Mouse (Mus musculus) kidney, embryonic 14.5 days (tissue): ENCODE data around the gene Gng2. TPM values are rescaled to one million over a fixed set of nuclear protein-coding genes. Genes with fewer than 3 reads are reported as not detected.

ENCODE experiments used
- ATAC-seq: fragments of 200-750 bp; cut with Nextera tagmentation; 2 replicates; pipeline ENCODE4 v1.8.0; 2017; ENCODE audit warnings: moderate number of reproducible peaks, mild to moderate bottlenecking, moderate TSS enrichment, moderate library complexity; ENCODE audit not compliant: low FRiP score, low TSS enrichment
- H3K27ac ChIP-seq: fragments of 300-500 bp; sonication (generic); 2 replicates; pipeline ENCODE4 v1.5.1; 2014; ENCODE audit warnings: low read depth, mild to moderate bottlenecking, low read length, moderate library complexity, mixed read lengths
- H3K27me3 ChIP-seq: fragments of 300-500 bp; sonication (generic); 2 replicates; pipeline ENCODE4 v1.6.1; 2014; ENCODE audit warnings: mild to moderate bottlenecking, low read length; ENCODE audit not compliant: control insufficient read depth, insufficient read depth
- H3K36me3 ChIP-seq: fragments of 300-500 bp; sonication (generic); 2 replicates; pipeline ENCODE4 v1.6.1; 2014; ENCODE audit warnings: low read length, mixed read lengths; ENCODE audit not compliant: control insufficient read depth, insufficient read depth
- H3K4me1 ChIP-seq: fragments of 300-500 bp; sonication (generic); 2 replicates; pipeline ENCODE4 v1.6.1; 2014; ENCODE audit warnings: low read length, mixed read lengths; ENCODE audit not compliant: control insufficient read depth, insufficient read depth
- H3K4me2 ChIP-seq: fragments of 300-500 bp; sonication (generic); replicated peaks from 2 replicates; pipeline ENCODE4 v1.6.1; 2014; ENCODE audit warnings: low read depth, mild to moderate bottlenecking, low read length
- H3K4me3 ChIP-seq: fragments of 300-500 bp; sonication (generic); 2 replicates; pipeline ENCODE4 v1.5.1; 2014; ENCODE audit warnings: mild to moderate bottlenecking, low read length
- H3K9ac ChIP-seq: fragments of 300-500 bp; sonication (generic); 2 replicates; pipeline ENCODE4 v1.6.1; 2014; ENCODE audit warnings: low read depth, mild to moderate bottlenecking, low read length, moderate library complexity
- H3K9me3 ChIP-seq: fragments of 300-500 bp; sonication (generic); 2 replicates; pipeline ENCODE4 v1.6.1; 2016; ENCODE audit warnings: low read length; ENCODE audit not compliant: control insufficient read depth
- WGBS: fragments of 180-500 bp; shearing (Covaris S2); extraction: QIAGEN DNeasy Blood & Tissue Kit; methylation state at CpG from one replicate; pipeline ENCODE4 v1.1.7; 2014; 5-methylcytosine and 5-hydroxymethylcytosine counted together
- polyA plus RNA-seq: library from polyadenylated mRNA; unstranded; fragments of >200 nt; fragmentation: Nextera tagmentation; extraction: Ambion mirVana; gene quantifications from 2 replicates; pipeline ENCODE4 v1.2.1, GENCODE M21; 2014

The Gng2 gene
- 51.5 and 52.9 TPM in 2 replicates for polyA plus RNA-seq

GRCm38 (mm10) chr14:19977271-19978024 is at the start of gene Gng2:
Gng2 (minus strand) TSS chr14:19977627.
- 3% methylated on average over 15 of the region's 15 CpGs for WGBS
- H3K9me3 ChIP-seq: no peaks in the 10 kb centered on the region
- ATAC-seq: peak; percentile 61
- H3K4me2 ChIP-seq: peak within 1 kb of the TSS; percentile 76
- no peaks in the 10 kb centered on the region for H3K27me3 ChIP-seq
- peak within 1 kb of the TSS; percentile 51 for H3K4me3 ChIP-seq
- H3K4me1 ChIP-seq: peaks cover 15% of the 10 kb centered on the region
- peak within 1 kb of the TSS; percentile 95 for H3K27ac ChIP-seq
- no peaks in the 10 kb centered on the region for H3K36me3 ChIP-seq
- H3K9ac ChIP-seq: peak within 1 kb of the TSS; percentile 65

GRCm38 (mm10) chr14:20024888-20025719 is 47.7 kb upstream of the Gng2 start:
- no peak overlapping the region for H3K9ac ChIP-seq
- ATAC-seq: no peak
- no peak overlapping the region for H3K27ac ChIP-seq
- no peaks in the 10 kb centered on the region; the same call in 1 of the 2 replicates for H3K4me1 ChIP-seq
- no peaks in the 10 kb centered on the region for H3K36me3 ChIP-seq
- no peak overlapping the region for H3K4me3 ChIP-seq
- H3K9me3 ChIP-seq: no peaks in the 10 kb centered on the region
- WGBS: 63% methylated on average over 6 of the region's 6 CpGs
- no peaks in the 10 kb centered on the region for H3K27me3 ChIP-seq
- no peak overlapping the region for H3K4me2 ChIP-seq

GRCm38 (mm10) chr14:20023939-20024338 is 46.5 kb upstream of the Gng2 start:
- no peak overlapping the region for H3K9ac ChIP-seq
- WGBS: 87% methylated on average over 2 of the region's 2 CpGs
- H3K4me2 ChIP-seq: no peak overlapping the region
- no peak overlapping the region for H3K4me3 ChIP-seq
- no peaks in the 10 kb centered on the region; the same call in 1 of the 2 replicates for H3K4me1 ChIP-seq
- no peaks in the 10 kb centered on the region for H3K27me3 ChIP-seq
- no peak for ATAC-seq
- H3K36me3 ChIP-seq: no peaks in the 10 kb centered on the region
- no peaks in the 10 kb centered on the region for H3K9me3 ChIP-seq
- no peak overlapping the region for H3K27ac ChIP-seq

GRCm38 (mm10) chr14:20019486-20019885 is 42.1 kb upstream of the Gng2 start:
- 78% methylated on average over 3 of the region's 3 CpGs for WGBS
- ATAC-seq: no peak
- no peak overlapping the region for H3K4me2 ChIP-seq

GRCm38 (mm10) chr14:20012506-20013275 is 35.3 kb upstream of the Gng2 start:
- Histone ChIP-seq H3K4me2 (no peak overlapping the region), H3K27me3 (no peaks in the 10 kb centered on the region), H3K9me3 (no peaks in the 10 kb centered on the region), H3K9ac (no peak overlapping the region), H3K4me1 (no peaks in the 10 kb centered on the region), H3K4me3 (no peak overlapping the region), H3K27ac (no peak overlapping the region), H3K36me3 (no peaks in the 10 kb centered on the region)
- WGBS: 62% methylated on average over 9 of the region's 9 CpGs
- no peak for ATAC-seq

More at GRCm38 (mm10) chr14:20019486-20019885, 42.1 kb upstream of the Gng2 start:
- Histone ChIP-seq H3K4me3 (no peak overlapping the region), H3K27me3 (no peaks in the 10 kb centered on the region), H3K27ac (no peak overlapping the region), H3K9me3 (no peaks in the 10 kb centered on the region), H3K9ac (no peak overlapping the region), H3K36me3 (no peaks in the 10 kb centered on the region), H3K4me1 (no peaks in the 10 kb centered on the region)

GRCm38 (mm10) chr14:20007446-20007845 is 30.0 kb upstream of the Gng2 start:
- Histone ChIP-seq H3K27me3 (no peaks in the 10 kb centered on the region), H3K27ac (no peak overlapping the region), H3K4me1 (no peaks in the 10 kb centered on the region), H3K4me2 (no peak overlapping the region), H3K9ac (no peak overlapping the region), H3K4me3 (no peak overlapping the region), H3K9me3 (no peaks in the 10 kb centered on the region), H3K36me3 (no peaks in the 10 kb centered on the region)
- WGBS: 76% methylated on average over 3 of the region's 3 CpGs
- no peak for ATAC-seq

- Histone ChIP-seq H3K9me3 (no peaks in the 10 kb centered on the region), H3K27ac (no peak overlapping the region), H3K27me3 (no peaks in the 10 kb centered on the region), H3K9ac (no peak overlapping the region), H3K4me3 (no peak overlapping the region), H3K4me2 (no peak overlapping the region), H3K36me3 (no peaks in the 10 kb centered on the region), H3K4me1 (no peaks in the 10 kb centered on the region)
- ATAC-seq: no peak
These were observed 27.4 kb upstream of the Gng2 start for GRCm38 (mm10) chr14:20004777-20005289.

GRCm38 (mm10) chr14:19996853-19997252 is 19.4 kb upstream of the Gng2 start:
- no peak overlapping the region for H3K9ac ChIP-seq
- H3K27ac ChIP-seq: no peak overlapping the region
- no peak overlapping the region for H3K4me3 ChIP-seq
- H3K36me3 ChIP-seq: no peaks in the 10 kb centered on the region
- H3K9me3 ChIP-seq: no peaks in the 10 kb centered on the region
- 85% methylated on average over 5 of the region's 5 CpGs for WGBS
- H3K27me3 ChIP-seq: no peaks in the 10 kb centered on the region
- no peaks in the 10 kb centered on the region for H3K4me1 ChIP-seq
- no peak overlapping the region for H3K4me2 ChIP-seq
- no peak for ATAC-seq
